ENCODE assay signal across 20 mouse cellular contexts in the genomic region with DNA sequence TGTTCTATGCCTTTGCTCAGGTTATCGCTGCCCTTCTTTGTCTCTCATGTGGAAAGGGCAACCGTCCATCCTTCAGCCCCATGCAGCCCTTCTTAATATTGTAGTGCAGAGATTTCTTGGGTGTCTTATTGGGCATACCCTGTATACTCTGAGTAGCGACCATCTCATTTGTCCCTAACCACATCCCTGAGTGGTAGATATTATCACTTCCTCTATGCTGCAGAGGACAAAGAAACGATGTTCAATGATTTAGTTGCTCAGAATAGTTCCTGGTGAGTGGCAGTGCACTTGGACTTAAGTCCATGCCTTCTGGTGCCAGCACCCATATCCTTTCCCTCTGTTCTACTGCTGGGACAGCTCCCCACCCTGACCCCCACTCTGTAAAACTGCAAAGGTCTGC. TPM values are rescaled to one million over a fixed set of nuclear protein-coding genes. Genes with fewer than 3 reads are reported as not detected.
DNase-seq lines count a peak whose midpoint lies in the region; ATAC-seq and TF ChIP-seq lines count a peak whose summit lies in the region.
"Had no signal": no experiment of that assay in that cellular context is flagged by ENCODE, and none has a peak within 500 bp of the region (broad histone marks: within the 10 kb centered on the region; RNA-seq: fewer than 3 reads in every experiment).

No protein-coding gene starts in this region.

- H3K9ac ChIP-seq in heart, embryonic 14.5 days (ENCODE audit: low read length), result no peak overlapping the region
- H3K9ac ChIP-seq in stomach, embryonic 14.5 days (replicated peaks; ENCODE audit: low read depth, low read length), result no peak overlapping the region
- no peak overlapping the region for H3K9ac ChIP-seq in stomach, postnatal 0 days (ENCODE audit: low read length)
- H3K9ac ChIP-seq: limb, embryonic 12.5 days; liver, embryonic 15.5 days; midbrain, embryonic 13.5 days; neural tube, embryonic 12.5 days had no signal

- H3K4me1 ChIP-seq in heart, embryonic 14.5 days (ENCODE audit: control insufficient read depth in 2 of 2, insufficient read depth in 2 of 2, low read length in 2 of 2), result peaks cover 16 to 35% of the 10 kb centered on the region in 2 experiments
- peaks cover 54% of the 10 kb centered on the region for H3K4me1 ChIP-seq in heart, embryonic 10.5 days
- H3K4me1 ChIP-seq in stomach, embryonic 14.5 days (ENCODE audit: control insufficient read depth, insufficient read depth, low read length), result peaks cover 20% of the 10 kb centered on the region
- H3K4me1 ChIP-seq in stomach, postnatal 0 days (replicated peaks; ENCODE audit: control insufficient read depth, insufficient read depth), result 0 out of 2 replicates have a peak, but pooled peaks cover 4% of the 10 kb centered on the region

- ATAC-seq in heart, embryonic 14.5 days (ENCODE audit: insufficient number of reproducible peaks, insufficient read depth, low FRiP score, low read depth), result no peak
- no peak for ATAC-seq in stomach, embryonic 14.5 days (ENCODE audit: insufficient number of reproducible peaks, insufficient read depth, low FRiP score, low read depth)
- no peak for ATAC-seq in stomach, postnatal 0 days (ENCODE audit: low FRiP score, low TSS enrichment)
- peak; percentile 19 to 50; a peak in 2 of 4 replicates for ATAC-seq in hematopoietic stem cell, adult 5-6 weeks (replicated peaks in 1 of 2; ENCODE audit: insufficient read depth in 1 of 2, low FRiP score in 2 of 2, low TSS enrichment in 1 of 2, low read depth in 1 of 2, poor library complexity in 2 of 2, severe bottlenecking in 2 of 2)
- ATAC-seq: hindbrain, postnatal 0 days; midbrain, embryonic 13.5 days had no signal

- WGBS in heart, embryonic 14.5 days, result 60% methylated on average over 4 of the region's 4 CpGs
- WGBS in heart, embryonic 10.5 days, result 71% methylated on average over 4 of the region's 4 CpGs
- 76% methylated on average over 4 of the region's 4 CpGs for WGBS in stomach, embryonic 14.5 days
- WGBS in stomach, postnatal 0 days, result 74% methylated on average over 4 of the region's 4 CpGs

- peak overlapping the region; percentile 42 to 55; a peak in 3 of 4 replicates for H3K27ac ChIP-seq in heart, embryonic 14.5 days (replicated peaks in 1 of 2; ENCODE audit: control insufficient read depth in 1 of 2, insufficient read depth in 1 of 2, low read depth in 2 of 2, low read length in 2 of 2)
- H3K27ac ChIP-seq in heart, embryonic 10.5 days, result no peak overlapping the region
- H3K27ac ChIP-seq in stomach, embryonic 14.5 days (ENCODE audit: low read length), result 0 out of 2 replicates have a peak overlapping the region, but pooled peaks have one; percentile 7
- no peak overlapping the region for H3K27ac ChIP-seq in stomach, postnatal 0 days (replicated peaks)
- H3K27ac ChIP-seq: hindbrain, postnatal 0 days; left cerebral cortex, adult 2 months; limb, embryonic 12.5 days; liver, embryonic 15.5 days; midbrain, embryonic 13.5 days; neural tube, embryonic 12.5 days had no signal

- TF ChIP-seq EP300 in stomach, postnatal 0 days (optimal IDR thresholded peaks at IDR 0.05), result no peak

- H3K4me2 ChIP-seq in heart, embryonic 14.5 days (ENCODE audit: low read length), result no peak overlapping the region
- no peak overlapping the region for H3K4me2 ChIP-seq in stomach, embryonic 14.5 days (replicated peaks; ENCODE audit: low read depth, low read length)
- H3K4me2 ChIP-seq in stomach, postnatal 0 days (replicated peaks; ENCODE audit: low read depth), result no peak overlapping the region
- H3K4me2 ChIP-seq: limb, embryonic 12.5 days; liver, embryonic 15.5 days; midbrain, embryonic 13.5 days; neural tube, embryonic 12.5 days had no signal

- H3K36me3 ChIP-seq in heart, embryonic 14.5 days (ENCODE audit: control insufficient read depth, insufficient read depth, low read length), result no peaks in the 10 kb centered on the region
- no peaks in the 10 kb centered on the region for H3K36me3 ChIP-seq in heart, embryonic 10.5 days
- peaks cover 2% of the 10 kb centered on the region for H3K36me3 ChIP-seq in stomach, embryonic 14.5 days (ENCODE audit: control insufficient read depth, insufficient read depth, low read length)
- H3K36me3 ChIP-seq in stomach, postnatal 0 days (ENCODE audit: control insufficient read depth, insufficient read depth, low read length), result no peaks in the 10 kb centered on the region
- H3K36me3 ChIP-seq: limb, embryonic 12.5 days; liver, embryonic 15.5 days; midbrain, embryonic 13.5 days; neural tube, embryonic 12.5 days had no signal

- intact Hi-C loops in left cerebral cortex, postnatal 10 days (cut with DNase I), result no loop called here

- H3K9me3 ChIP-seq in heart, embryonic 14.5 days (ENCODE audit: control insufficient read depth, low read length), result no peaks in the 10 kb centered on the region
- no peaks in the 10 kb centered on the region for H3K9me3 ChIP-seq in heart, embryonic 10.5 days
- H3K9me3 ChIP-seq in stomach, embryonic 14.5 days (ENCODE audit: control insufficient read depth, low read depth, low read length), result no peaks in the 10 kb centered on the region
- no peaks in the 10 kb centered on the region for H3K9me3 ChIP-seq in stomach, postnatal 0 days (ENCODE audit: control insufficient read depth, low read length)
- H3K9me3 ChIP-seq: limb, embryonic 12.5 days; liver, embryonic 15.5 days; midbrain, embryonic 13.5 days; neural tube, embryonic 12.5 days had no signal

- TF ChIP-seq CTCF in stomach, postnatal 0 days (IDR thresholded peaks at IDR 0.05; ENCODE audit: low read depth), result no peak

- H3K27me3 ChIP-seq in heart, embryonic 14.5 days (ENCODE audit: control insufficient read depth, insufficient read depth, low read length), result peaks cover 29% of the 10 kb centered on the region
- H3K27me3 ChIP-seq in heart, embryonic 10.5 days (ENCODE audit: insufficient read depth, poor library complexity, severe bottlenecking), result peaks cover 47% of the 10 kb centered on the region
- peaks cover 11% of the 10 kb centered on the region; the same call in 1 of the 2 replicates for H3K27me3 ChIP-seq in stomach, embryonic 14.5 days (ENCODE audit: control insufficient read depth, insufficient read depth, low read length)
- no peaks in the 10 kb centered on the region; the same call in 1 of the 2 replicates for H3K27me3 ChIP-seq in stomach, postnatal 0 days (ENCODE audit: control insufficient read depth, insufficient read depth, low read length)

- no peak overlapping the region for H3K4me3 ChIP-seq in heart, embryonic 14.5 days (ENCODE audit: control insufficient read depth in 1 of 2, insufficient read depth in 1 of 2, low read depth in 1 of 2, low read length in 2 of 2)
- H3K4me3 ChIP-seq in heart, embryonic 10.5 days, result no peak overlapping the region
- H3K4me3 ChIP-seq in stomach, embryonic 14.5 days (ENCODE audit: low read depth, low read length), result no peak overlapping the region
- no peak overlapping the region for H3K4me3 ChIP-seq in stomach, postnatal 0 days (ENCODE audit: low read depth, low read length)
- H3K4me3 ChIP-seq: left cerebral cortex, adult 2 months; limb, embryonic 12.5 days; liver, embryonic 15.5 days; midbrain, embryonic 13.5 days; neural tube, embryonic 12.5 days had no signal

- DNase-seq in heart, embryonic 10.5 days (ENCODE audit: low spot score), result no peak
- no peak for DNase-seq in stomach, postnatal 0 days (ENCODE audit: low spot score)
- DNase-seq in layer of hippocampus, postnatal 14 days (ENCODE audit: low spot score in 2 of 2), result no peak
- DNase-seq in left cerebral cortex, postnatal 10 days (ENCODE audit: extremely low spot score in 1 of 2, low spot score in 2 of 2), result no peak
- DNase-seq: adrenal gland, postnatal 25 days; cerebellum, postnatal 10 days; lung, postnatal 4 days; retina, postnatal 1 day had no signal

RNA-seq across cellular contexts. Expression of gene Dgkz, which starts 2.3 kb away (rescaled TPM):
- polyA plus RNA-seq in heart, embryonic 14.5 days (2014; fragmentation: Nextera tagmentation; extraction: Ambion mirVana), result 47.8 and 48.2 TPM in 2 replicates
- 58.4 and 61.0 TPM in 2 replicates for polyA plus RNA-seq in heart, embryonic 10.5 days (2016; fragmentation: Nextera tagmentation; extraction: Ambion mirVana)
- polyA plus RNA-seq in stomach, embryonic 14.5 days (2014; fragmentation: Nextera tagmentation; extraction: Ambion mirVana), result 45.4 and 47.9 TPM in 2 replicates
- polyA plus RNA-seq in stomach, postnatal 0 days (2015; fragmentation: Nextera tagmentation; extraction: Ambion mirVana), result 18.6 and 23.2 TPM in 2 replicates
- total RNA-seq in hematopoietic stem cell, adult 5-6 weeks (2017), result 78.3 and 145 TPM in 2 replicates
- 100 to 1,000 TPM; 391 to 416 TPM for total RNA-seq in layer of hippocampus, postnatal 14 days (2021)
- 100 to 1,000 TPM; 251 to 255 TPM for total RNA-seq in left cerebral cortex, postnatal 10 days (2021)

RNA-seq across cellular contexts. Expression of gene Gm9821, which starts 32.5 kb away (rescaled TPM):
- polyA plus RNA-seq in heart, embryonic 14.5 days (2014; fragmentation: Nextera tagmentation; extraction: Ambion mirVana), result 2.8 and 3.5 TPM in 2 replicates
- 1.9 and 3.0 TPM in 2 replicates for polyA plus RNA-seq in heart, embryonic 10.5 days (2016; fragmentation: Nextera tagmentation; extraction: Ambion mirVana)
- polyA plus RNA-seq in stomach, embryonic 14.5 days (2014; fragmentation: Nextera tagmentation; extraction: Ambion mirVana), result 1.2 and 1.4 TPM in 2 replicates
- 0.13 and 0.15 TPM in 2 replicates for polyA plus RNA-seq in stomach, postnatal 0 days (2015; fragmentation: Nextera tagmentation; extraction: Ambion mirVana)
- total RNA-seq in hematopoietic stem cell, adult 5-6 weeks (2017), result 0.25 and 1.0 TPM in 2 replicates
- not detected for total RNA-seq in layer of hippocampus, postnatal 14 days (2021)
- total RNA-seq in left cerebral cortex, postnatal 10 days (2021), result not detected
- total RNA-seq: adrenal gland, postnatal 25 days; gastrocnemius, adult 8-10 months; heart, adult 8-10 months; hindbrain, postnatal 0 days; layer of hippocampus, adult 18-20 months; left cerebral cortex, adult 2 months had no signal

RNA-seq across cellular contexts. Expression of gene Mdk, which starts 45.9 kb away (rescaled TPM):
- polyA plus RNA-seq in heart, embryonic 14.5 days (2014; fragmentation: Nextera tagmentation; extraction: Ambion mirVana), result 352 and 435 TPM in 2 replicates
- polyA plus RNA-seq in heart, embryonic 10.5 days (2016; fragmentation: Nextera tagmentation; extraction: Ambion mirVana), result 1,001 and 1,694 TPM in 2 replicates
- polyA plus RNA-seq in stomach, embryonic 14.5 days (2014; fragmentation: Nextera tagmentation; extraction: Ambion mirVana), result 1,102 and 1,256 TPM in 2 replicates
- polyA plus RNA-seq in stomach, postnatal 0 days (2015; fragmentation: Nextera tagmentation; extraction: Ambion mirVana), result 157 and 170 TPM in 2 replicates
- total RNA-seq in hematopoietic stem cell, adult 5-6 weeks (2017), result 2.0 TPM in 1 of 2 replicates, not detected in the other
- 10 to 100 TPM; 39.5 to 40.9 TPM for total RNA-seq in layer of hippocampus, postnatal 14 days (2021)
- 10 to 100 TPM; 24.6 to 26.0 TPM for total RNA-seq in left cerebral cortex, postnatal 10 days (2021)

RNA-seq across cellular contexts. Expression of gene Creb3l1, which starts 46.3 kb away (rescaled TPM):
- polyA plus RNA-seq in heart, embryonic 14.5 days (2014; fragmentation: Nextera tagmentation; extraction: Ambion mirVana), result 8.8 and 10.2 TPM in 2 replicates
- polyA plus RNA-seq in heart, embryonic 10.5 days (2016; fragmentation: Nextera tagmentation; extraction: Ambion mirVana), result 7.2 and 8.6 TPM in 2 replicates
- polyA plus RNA-seq in stomach, embryonic 14.5 days (2014; fragmentation: Nextera tagmentation; extraction: Ambion mirVana), result 33.2 and 35.2 TPM in 2 replicates
- 13.2 and 15.6 TPM in 2 replicates for polyA plus RNA-seq in stomach, postnatal 0 days (2015; fragmentation: Nextera tagmentation; extraction: Ambion mirVana)
- total RNA-seq in hematopoietic stem cell, adult 5-6 weeks (2017), result not detected in 2 replicates
- 1 to 10 TPM; 5.9 to 8.0 TPM for total RNA-seq in layer of hippocampus, postnatal 14 days (2021)
- 1 to 10 TPM; 7.8 to 8.6 TPM for total RNA-seq in left cerebral cortex, postnatal 10 days (2021)

RNA-seq across cellular contexts. Expression of gene Chrm4, which starts 50.9 kb away (rescaled TPM):
- not detected in 2 replicates for polyA plus RNA-seq in heart, embryonic 14.5 days (2014; fragmentation: Nextera tagmentation; extraction: Ambion mirVana)
- 0.16 and 0.57 TPM in 2 replicates for polyA plus RNA-seq in heart, embryonic 10.5 days (2016; fragmentation: Nextera tagmentation; extraction: Ambion mirVana)
- polyA plus RNA-seq in stomach, embryonic 14.5 days (2014; fragmentation: Nextera tagmentation; extraction: Ambion mirVana), result 0.17 TPM in 1 of 2 replicates, not detected in the other
- 0.08 and 0.16 TPM in 2 replicates for polyA plus RNA-seq in stomach, postnatal 0 days (2015; fragmentation: Nextera tagmentation; extraction: Ambion mirVana)
- total RNA-seq in hematopoietic stem cell, adult 5-6 weeks (2017), result 0.56 TPM in 1 of 2 replicates, not detected in the other
- total RNA-seq in layer of hippocampus, postnatal 14 days (2021), result 10 to 100 TPM; 15.1 to 21.2 TPM
- 10 to 100 TPM; 29.6 to 33.0 TPM for total RNA-seq in left cerebral cortex, postnatal 10 days (2021)
- total RNA-seq: gastrocnemius, adult 8-10 months; heart, adult 8-10 months had no signal
- polyA plus RNA-seq: liver, embryonic 15.5 days had no signal

Comparison
In these comparisons a context has a peak if more than half of its experiments do, and no peak if none do; other contexts are left out.
1. H3K27ac ChIP-seq: peak in heart, embryonic 14.5 days (2 of 2) and stomach, embryonic 14.5 days (single experiment); none in heart, embryonic 10.5 days (single experiment) and stomach, postnatal 0 days (single experiment).
2. ATAC-seq: peak in hematopoietic stem cell, adult 5-6 weeks (2 of 2); none in heart, embryonic 14.5 days (single experiment), stomach, embryonic 14.5 days (single experiment) and stomach, postnatal 0 days (single experiment).